Mouse (Mus musculus) right cerebral cortex, postnatal 4 days (tissue): Measurements from ENCODE around the gene Cemip2.
"Not testable (repeated sequence)": the region's sequence is repeated elsewhere in the genome, so short reads cannot be mapped to it uniquely, and the experiment has no call there.

Experiments used
- DNase-seq: peaks from one replicate; pipeline ENCODE4 v3.0.0-alpha.2; 2022

The Cemip2 gene

DNA sequence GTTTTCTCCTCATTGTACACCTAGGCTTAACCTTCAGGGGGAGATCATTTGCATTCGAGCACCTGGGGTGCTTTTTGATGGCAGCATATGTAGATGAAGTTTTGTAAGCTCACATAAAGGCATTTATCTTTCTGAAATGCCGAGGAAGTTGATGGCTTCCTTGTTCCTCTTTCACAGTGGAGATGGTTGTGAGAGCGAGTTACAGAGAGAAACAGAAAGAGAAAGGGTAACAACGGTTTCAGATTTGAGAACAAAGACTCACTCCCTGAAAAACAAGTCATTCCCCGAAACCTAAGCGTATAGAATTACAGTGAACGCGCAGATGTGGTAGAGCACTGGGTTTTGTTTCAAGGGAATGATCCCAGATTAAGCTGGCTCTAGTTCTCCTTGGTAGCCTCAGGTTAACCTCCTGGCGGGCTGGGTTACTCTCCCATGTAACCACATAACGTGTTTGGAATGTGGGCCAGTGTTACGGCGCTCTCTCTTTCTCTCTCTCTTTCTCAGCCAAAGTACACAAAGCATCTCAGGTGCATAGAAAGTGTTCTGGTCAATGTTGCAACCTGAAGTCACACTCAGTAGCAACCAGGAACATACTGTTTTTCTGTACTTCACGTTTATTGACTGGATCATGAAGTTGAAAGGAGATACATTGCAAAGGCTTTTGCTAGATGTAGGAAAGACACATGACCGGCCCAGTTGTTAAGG lies 40.0 kb downstream of the Cemip2 start:
- no peak for DNase-seq

DNA sequence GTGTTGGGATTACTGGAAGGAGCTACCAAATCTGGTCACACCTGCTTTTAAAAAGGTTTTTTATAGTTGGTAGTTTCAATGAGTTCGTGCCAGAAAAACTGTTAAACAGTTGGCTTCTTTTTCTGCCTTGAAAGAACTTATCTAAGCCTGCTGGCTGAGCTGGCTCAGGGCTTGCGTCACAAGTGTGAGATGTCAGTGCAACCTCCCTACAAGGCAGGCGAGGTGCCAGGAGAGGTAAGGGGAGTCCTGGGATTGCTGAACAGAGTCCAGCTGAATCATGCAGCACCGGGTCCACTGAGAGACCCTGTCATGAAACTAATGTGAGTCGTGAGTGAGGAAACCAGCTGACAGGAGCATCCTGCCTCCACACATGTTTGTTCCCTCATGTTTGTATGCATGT lies 41.4 kb downstream of the Cemip2 start:
- DNase-seq, result no peak

GRCm38 (mm10) chr19:21820126-21820525 lies 42.0 kb downstream of the Cemip2 start:
- DNase-seq, result no peak

DNA sequence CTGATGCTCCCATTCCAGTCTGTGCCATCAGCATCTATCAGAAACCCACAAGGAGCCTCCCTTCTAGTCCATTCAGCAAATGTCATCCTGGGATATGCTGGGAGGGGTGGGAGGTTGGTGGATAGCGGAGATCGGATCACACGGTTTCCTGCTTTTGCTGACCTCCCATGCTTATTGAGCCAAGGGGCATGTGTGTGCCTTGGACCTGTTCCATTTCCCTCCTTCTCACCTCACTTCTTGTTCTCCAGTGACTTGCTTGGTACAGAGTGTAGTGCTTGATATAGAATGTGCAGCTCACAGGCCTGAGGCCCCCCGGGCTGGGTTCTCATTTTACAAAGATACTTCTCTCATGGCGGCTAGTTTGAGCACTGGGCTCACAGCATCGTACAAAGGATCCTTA lies 43.7 kb downstream of the Cemip2 start:
- no peak for DNase-seq

- DNase-seq, result no peak
Measured at GRCm38 (mm10) chr19:21824146-21824545, 46.0 kb downstream of the Cemip2 start.

- DNase-seq, result no peak
Measured at GRCm38 (mm10) chr19:21825128-21825885, 47.2 kb downstream of the Cemip2 start.

- no peak for DNase-seq
Measured at GRCm38 (mm10) chr19:21833416-21833992, 55.4 kb downstream of the Cemip2 start.

- DNase-seq, result no peak
Measured at GRCm38 (mm10) chr19:21834952-21835351, 56.8 kb downstream of the Cemip2 start.

DNA sequence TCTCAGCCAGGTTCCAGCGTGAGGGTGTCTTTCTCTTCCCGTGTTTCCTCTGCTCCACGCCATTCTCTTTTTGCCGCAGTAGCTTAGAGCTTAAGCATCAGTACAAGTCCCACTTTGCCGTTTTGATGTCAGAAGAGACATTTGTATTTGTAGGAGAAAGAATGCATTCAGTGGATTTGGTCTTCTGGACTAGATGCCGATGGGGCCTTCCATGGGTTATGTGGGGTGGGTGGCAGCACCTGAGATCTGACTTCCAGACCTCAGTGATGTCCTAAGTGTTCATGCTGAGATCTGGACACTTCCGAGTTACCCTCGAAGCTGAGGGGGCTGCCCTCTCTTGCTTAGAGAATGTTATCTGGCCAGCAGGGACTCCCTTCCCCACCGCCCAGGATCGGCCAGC lies 72.6 kb downstream of the Cemip2 start:
- DNase-seq, result no peak

DNA sequence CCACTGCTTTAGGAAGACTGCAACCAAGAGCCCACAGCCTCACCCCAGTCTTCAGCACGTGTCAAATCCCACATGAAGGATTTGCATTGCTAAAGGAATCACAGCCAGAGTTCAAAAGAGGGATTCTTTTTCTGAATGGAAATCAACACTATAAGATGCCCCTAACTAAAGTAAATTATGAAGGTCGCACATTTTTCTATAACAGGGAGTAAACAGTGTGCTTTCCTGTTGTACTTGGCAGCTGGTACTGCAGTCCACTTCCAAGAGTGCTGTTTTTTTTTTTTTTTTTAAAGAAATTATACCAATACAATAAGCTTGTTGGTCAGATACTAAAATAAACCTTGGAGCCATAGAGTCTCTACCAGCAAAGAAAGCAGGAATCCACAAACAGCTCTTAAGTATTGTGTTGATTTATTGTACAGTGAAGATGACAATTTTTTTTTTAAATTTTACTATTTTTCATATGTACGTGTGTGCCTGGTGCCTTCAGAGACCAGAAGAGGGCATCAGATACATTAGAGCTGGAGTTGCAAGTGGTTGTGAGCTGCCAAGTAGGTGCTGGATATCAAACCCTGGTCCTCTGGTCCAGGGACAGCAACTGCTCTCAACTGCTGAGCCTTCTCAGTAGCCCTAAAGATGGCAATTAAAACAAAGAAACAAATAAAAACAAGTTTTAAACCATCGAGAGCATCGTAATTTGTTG lies 76.5 kb downstream of the Cemip2 start:
- DNase-seq, result no peak

GRCm38 (mm10) chr19:21855421-21856128 lies 77.4 kb downstream of the Cemip2 start:
- DNase-seq, result no peak

DNA sequence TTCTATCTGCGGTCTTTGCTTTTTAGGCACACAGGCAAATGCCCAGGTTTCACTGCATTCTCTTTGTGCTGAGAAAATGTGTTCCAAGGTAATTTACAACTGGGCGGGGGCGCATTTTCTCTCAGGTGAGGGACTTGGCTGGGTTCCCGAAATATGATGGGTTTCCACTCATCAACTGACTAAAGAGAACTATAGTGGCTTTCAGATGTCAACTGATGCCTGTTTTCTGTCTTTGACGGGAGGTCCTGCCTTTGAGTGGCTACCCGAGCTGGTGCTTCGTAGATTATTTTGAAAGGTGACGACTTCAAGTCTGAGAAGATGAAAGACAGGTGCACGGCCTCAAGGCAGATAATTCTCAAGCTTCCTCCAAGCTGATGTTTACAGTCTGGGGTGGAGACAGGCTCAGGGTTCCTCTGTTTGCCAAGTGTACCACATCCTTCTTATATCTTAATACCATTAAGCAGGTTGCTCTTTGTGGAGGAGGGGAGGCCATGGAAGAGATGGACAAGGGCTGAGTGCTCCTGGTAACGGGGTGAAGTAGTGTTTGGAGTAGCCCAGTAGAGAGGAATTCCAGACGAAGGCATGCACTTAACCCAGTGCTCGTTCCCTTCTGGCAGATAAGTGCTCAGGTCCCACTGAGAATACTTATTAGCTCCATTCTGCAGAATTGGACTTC lies 80.8 kb downstream of the Cemip2 start:
- DNase-seq, result no peak

- no peak for DNase-seq
Measured at GRCm38 (mm10) chr19:21860132-21860531, 82.0 kb downstream of the Cemip2 start.

DNA sequence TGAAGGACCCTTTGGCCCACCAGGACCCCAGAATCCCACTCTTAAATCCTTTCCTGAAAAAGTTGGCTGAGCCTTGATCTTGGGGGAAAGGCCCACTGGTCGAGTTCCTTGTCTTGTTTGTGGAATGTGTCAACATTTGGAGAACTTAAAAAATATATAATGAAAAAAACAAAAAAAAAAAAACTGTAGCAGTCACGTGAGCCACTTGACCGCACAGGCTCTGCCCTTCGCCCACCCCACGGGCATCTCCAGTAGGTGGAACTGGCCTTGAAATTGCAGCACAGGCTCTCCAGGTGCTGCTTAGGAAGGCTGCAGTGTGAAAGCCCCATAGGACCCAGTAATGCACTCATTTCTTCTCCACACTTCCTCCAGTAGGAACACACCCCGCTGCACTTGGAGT lies 82.8 kb downstream of the Cemip2 start:
- no peak for DNase-seq

DNA sequence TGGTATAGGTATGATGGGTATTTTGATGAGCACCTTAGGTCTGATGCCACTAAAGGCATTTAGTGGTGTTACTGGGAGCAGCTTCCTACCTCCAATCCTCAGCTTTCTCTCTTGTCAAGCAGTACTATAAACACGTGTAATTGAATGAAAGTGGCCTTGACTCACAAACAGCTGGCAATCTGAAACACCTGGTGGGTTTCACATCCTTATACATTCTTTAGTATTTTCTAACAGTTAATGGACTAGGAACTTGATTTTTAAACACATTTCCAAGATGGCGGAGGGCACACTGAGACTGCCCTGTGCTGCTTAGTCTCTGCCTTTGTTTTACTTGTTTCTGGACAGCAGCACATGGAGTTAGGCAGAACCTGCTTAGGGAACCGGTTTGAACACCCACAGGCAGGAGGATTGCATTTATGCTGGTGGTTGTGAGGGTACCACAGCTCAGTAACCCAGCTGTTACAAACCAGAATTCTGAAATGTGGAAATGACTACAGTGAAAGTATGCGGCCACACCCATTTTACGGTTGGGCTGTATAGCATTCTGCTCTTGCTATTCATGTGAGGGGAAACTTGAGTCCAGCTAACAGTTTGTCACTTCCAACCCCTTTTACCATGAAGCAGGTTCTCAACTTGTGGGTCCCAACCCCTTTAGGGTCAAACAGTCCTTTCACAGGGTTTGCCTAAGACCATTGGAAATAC lies 84.3 kb downstream of the Cemip2 start:
- DNase-seq, result no peak

DNA sequence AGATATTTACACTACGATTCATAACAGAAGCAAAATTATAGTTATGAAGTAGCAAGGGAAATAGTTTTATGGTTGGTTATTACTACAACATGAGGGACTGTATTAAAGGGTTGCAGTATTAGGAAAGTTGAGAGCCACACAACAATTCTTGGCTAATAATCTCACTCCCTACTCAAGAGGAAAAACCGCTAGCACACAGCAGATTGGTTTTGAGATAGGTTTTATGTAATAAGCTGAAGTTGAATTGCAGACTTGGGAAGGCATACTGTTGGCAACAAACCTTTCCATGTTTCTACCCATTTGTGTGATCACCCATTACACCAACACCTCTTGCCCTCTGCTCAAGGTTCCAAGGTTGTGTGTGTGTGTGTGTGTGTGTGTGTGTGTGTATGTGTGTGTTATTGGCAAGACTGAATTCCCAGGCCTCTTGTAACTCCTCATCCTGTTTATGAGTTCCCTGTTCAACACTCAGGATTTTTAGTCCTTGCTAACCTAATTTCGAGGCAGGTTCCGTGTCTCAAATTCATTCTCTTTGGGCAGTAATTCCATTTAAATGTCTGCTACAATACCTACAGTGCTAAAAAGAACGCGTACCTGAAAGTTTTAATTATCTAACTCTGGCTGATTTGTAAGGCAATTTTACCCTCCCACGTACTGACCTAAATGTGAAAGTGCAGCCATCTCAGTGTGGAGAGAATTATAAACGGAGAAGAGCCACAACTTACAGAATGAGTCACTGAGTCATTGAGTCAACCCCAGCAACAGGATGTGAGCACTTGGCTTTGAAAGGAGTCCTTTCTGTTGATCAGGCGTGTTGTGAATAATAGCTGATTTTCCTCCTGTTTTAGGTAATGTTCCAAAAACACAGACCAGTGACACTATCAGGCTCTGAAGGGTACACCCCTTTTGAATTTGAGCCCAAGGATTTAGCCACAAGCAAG lies 85.1 kb downstream of the Cemip2 start:
- DNase-seq, result no peak

- DNase-seq, result no peak
Measured at GRCm38 (mm10) chr19:21865242-21866055, 87.3 kb downstream of the Cemip2 start.

DNA sequence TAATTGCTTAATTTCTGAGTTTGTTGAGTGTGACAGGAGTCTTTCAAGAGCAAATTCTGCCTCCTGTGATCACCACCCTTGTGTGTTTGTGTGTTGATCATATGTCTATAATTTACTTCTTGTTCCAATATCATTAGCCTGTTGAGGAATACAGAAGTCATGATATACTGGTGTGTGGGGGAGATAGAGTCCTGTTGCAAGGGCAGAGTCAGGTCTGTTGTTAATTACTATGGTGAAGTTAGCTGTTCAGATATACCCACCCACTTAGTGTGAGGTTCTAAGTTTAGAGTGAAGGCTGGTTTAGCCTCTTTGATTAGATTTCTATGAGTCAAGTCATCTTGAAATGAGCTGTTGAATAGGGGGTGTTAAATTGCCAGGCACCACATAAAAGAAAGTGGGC lies 88.0 kb downstream of the Cemip2 start:
- no peak for DNase-seq

DNA sequence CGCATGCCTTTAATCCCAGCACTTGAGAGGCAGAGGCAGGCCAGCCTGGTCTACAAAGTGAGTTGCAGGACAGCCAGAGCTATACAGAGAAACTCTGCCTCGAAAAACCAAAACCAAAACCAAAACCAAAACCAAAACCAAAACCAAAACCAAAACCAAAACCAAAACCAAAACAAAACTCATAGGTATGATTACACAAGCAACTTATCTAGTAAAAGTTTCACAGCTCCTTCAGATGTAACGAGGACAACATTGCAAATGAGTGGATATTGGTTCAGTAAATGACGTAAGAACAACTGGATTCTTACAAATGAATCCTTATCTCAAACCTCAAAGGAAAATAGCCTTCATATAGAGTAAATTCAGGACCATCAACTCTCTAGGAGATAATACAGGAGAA lies 88.6 kb downstream of the Cemip2 start:
- not testable (repeated sequence) for DNase-seq

GRCm38 (mm10) chr19:21868471-21868870 lies 90.3 kb downstream of the Cemip2 start:
- no peak for DNase-seq
